Mouse (Mus musculus) cerebellum, adult 9-11 months (tissue): Measurements from ENCODE around the gene Vmn1r224.

ENCODE experiments used
- DNase-seq: peaks from one replicate; pipeline ENCODE4 v3.0.0; 2022

Vmn1r224 gene

DNA sequence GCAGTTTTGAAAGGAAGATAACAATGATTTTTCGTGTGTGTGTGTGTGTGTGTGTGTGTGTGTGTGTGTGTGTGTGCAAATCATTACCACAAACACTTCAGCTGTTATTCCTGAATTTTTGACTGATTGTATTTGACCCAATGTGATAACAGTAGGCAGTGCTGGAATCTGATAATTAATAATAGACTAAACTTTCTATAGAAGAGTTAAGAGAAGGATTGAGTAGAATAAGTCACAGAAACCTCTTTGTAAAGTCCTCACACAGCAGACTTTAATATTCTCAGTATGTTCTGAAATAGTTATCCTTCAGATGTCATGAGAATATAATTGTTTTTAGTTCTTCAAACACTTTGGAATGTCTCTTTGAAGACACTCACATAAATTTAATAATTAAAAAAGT lies at the start of gene Vmn1r224:
Gene Vmn1r224 (plus strand): TSS at position 301 of the 400 bp plus-strand sequence.
- no peak for DNase-seq

DNA sequence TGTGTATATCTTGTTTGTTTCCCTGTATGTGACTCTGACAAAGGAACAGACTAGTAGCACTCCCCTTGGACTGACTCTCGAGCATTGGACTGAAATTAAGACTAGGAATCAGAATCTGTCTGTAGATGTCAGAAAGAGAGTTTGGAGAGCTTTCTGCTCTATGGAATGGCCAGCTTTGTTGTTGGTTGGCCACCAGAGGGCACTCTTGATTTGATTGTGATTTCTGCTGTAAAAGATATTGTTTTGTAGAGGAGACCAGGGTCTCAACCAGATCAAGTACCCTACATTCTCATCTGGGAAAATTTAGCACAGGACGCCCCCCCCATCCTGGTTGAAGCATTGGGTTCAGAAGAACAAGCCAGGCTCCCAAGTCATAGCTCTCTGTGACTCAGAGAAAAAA lies 14.8 kb upstream of the Vmn1r224 start:
- DNase-seq, result no peak

DNA sequence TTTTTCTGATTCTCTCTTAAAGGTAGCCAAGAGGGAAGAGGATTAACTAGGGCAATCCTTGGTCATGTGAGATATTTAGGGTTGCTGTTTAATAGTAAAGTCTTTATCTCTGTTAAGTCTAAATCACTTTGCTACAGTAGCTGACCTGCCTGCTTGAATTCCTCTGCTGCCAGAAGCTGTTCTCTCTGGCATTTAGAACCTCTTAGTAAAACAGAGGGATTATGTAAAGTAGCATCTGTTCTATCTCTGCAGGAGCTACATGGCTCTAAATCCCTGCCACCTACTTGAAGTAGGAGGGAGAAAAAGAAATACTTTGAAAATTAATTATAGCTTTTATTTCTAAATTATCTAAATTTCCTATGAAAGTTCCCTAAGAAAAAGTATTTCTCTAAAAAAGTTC lies 25.3 kb downstream of the Vmn1r224 start:
- no peak for DNase-seq

DNA sequence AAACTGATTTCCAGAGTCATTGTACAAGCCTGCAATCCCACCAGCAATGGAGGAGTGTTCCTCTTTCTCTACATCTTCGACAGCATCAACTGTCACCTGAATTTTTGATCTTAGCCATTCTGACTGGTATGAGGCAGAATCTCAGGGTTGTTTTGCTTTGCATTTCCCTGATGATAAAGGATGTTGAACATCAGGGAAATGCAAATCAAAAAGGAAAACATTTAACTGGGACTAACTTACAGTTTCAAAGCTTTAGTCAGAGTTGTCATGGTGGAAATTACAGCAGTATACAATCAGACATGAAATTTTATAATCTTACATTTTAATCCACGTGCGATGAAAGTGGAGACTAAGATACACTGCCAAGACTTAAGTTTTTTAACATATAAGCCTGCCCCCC lies 59.4 kb downstream of the Vmn1r224 start:
- DNase-seq, result no peak
